Mouse (Mus musculus) heart, adult 18-20 months (tissue): ENCODE measurements around the gene Clta. TPM values are rescaled to one million over a fixed set of nuclear protein-coding genes. Genes with fewer than 3 reads are reported as not detected.

Experiments used
- DNase-seq, 2 experiments: peaks; one replicate each; pipeline ENCODE4 v3.0.0; 2021 to 2022; ENCODE audit warnings: mixed read lengths in 1 of 2
- long read RNA-seq, 2 experiments: library from polyadenylated mRNA; stranded (forward); transcript quantifications; one replicate each; pipeline ENCODE4 v2.0.0; 2021
- total RNA-seq, 2 experiments: library from RNA; stranded (reverse); gene quantifications; 2 replicates each; pipeline ENCODE4 v1.2.3; 2021

The Clta gene
- 10 to 100 TPM; 79.0 to 83.2 TPM for total RNA-seq
- long read RNA-seq, experiment 1, transcript Clta-206 (5 exons, 1,079 nt): major isoform, 16 of 40 reads
- long read RNA-seq, experiment 1, transcript Clta-203 (6 exons, 1,121 nt): minor isoform, 10 of 40 reads
- long read RNA-seq, experiment 1, partial matches to known transcripts: 1 of 40 reads
- long read RNA-seq, experiment 1, other reads (novel, unspliced or antisense): 7 of 40 reads
- long read RNA-seq, experiment 2, transcript Clta-203 (6 exons, 1,121 nt): minor isoform, 9 of 32 reads
- long read RNA-seq, experiment 2, transcript Clta-206 (5 exons, 1,079 nt): major isoform, 15 of 32 reads
- long read RNA-seq, experiment 2, partial matches to known transcripts: 3 of 32 reads
- long read RNA-seq, experiment 2, other reads (novel, unspliced or antisense): 4 of 32 reads

DNA sequence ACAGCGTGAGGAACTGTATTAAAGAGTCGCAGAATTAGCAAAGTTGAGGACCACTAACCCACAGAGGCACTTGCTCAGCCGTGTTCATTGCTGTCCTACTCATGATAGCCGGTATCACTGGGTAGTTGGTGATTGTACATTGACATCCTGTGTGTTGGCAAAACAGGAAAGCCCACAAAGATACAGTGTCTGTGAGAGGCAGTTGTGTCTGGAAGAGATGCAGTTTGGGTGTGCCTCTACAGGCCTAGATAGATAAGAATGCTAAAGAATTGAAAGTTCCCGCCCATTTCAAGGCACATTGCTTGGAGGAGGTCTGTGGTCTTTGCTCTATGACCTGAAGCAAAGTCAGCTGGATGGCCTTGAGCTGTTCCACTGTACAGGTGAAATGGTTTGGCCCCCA, at the start of gene Clta:
Clta (plus strand) TSS at position 327 of the 400 bp plus-strand sequence.
- DNase-seq: no peak

DNA sequence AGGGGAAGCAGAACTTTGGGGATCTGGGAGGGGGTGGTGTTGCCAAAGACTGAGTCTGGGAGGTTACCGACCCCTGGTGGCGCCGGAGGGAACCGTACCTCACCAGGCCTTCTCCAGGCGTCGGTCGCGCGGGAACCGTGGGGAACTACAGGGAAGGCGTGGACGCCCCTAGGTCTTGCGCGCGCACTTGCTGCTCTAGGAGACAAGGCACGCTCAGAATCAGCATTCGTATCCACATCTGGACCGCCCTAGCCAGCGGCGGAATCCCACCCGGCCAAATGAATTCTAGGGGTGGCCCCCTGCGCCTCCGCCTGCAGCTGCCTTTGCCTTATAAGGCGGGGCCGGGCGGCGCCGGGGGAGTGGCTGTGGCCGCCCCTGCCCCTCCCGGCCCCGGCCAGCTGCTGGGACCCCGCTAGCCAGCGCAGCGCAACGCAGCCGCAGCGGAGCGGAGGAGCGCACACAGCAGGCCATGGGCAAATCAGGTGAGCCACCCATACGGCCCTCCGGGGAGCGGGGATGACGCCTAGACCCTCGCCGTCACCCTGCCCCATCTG, 46.9 kb upstream of the Clta start, which contains the start of gene Glipr2:
Glipr2 (plus strand) TSS at position 110 of the 554 bp plus-strand sequence.
- peak; percentile 84 to 89 for DNase-seq

DNA sequence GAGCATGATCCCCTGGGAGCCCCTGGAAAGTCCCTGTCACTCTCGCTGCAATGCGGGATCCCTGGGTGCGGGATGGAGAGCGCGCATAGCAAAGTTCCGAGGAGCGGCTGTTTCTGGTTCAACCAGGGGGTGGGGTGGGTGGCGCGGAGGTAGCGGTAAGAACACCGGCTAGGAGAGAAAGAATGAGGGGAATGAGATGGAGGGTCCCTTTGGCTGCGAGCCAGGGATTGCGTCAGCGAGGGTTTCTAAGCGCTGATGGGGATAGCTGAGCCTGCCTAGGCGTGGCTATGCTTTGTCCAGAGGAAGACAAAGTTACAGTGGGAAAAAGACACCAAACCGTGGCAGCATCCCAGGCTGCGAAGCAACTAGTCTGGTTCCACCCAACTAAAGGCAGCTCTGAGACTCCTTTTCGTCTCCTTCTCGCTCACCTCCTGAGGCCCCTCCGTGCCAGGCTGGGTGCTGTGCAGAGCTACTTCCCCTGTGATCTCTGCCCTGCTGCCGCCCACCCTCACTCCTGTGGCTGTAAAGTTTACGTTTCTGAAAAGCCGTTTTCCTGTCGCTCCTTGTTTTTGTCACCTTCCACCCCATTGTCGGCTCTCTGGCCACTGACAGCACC, 46.3 kb upstream of the Clta start:
- peak; percentile 54 to 79 for DNase-seq

DNA sequence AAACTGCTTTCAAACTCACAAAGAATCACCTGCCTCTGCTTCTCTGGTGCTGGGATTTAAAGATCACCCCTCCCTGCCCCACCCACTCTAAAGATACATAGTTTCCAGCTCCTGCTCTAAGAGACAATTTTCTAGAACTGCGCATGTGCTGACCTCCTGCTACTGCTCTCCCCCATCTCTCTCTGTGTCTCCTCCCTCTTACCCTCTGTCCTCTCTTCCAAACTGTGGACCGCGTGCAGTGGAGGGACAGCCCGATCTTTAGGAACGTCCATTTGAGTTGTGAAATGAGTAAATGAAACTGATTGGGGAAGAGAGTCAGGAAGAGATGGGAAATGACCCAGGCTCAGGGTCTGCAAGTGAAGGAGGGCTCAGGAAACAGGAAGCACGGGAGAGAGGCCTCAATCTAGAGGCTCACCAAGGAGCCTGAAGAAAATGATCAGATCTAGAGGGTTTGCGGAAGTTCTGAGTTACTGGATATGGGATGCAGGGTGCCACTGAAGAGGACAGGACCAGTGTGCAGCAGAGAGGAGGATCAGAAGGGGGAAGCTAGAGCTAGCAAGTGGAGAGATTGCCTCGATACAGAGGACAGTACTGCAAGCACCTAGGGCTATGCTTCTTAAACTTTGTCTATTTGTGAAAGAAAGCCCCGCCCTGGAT, 44.6 kb upstream of the Clta start:
- DNase-seq: peak in 1 of 2 experiments; percentile 27

DNA sequence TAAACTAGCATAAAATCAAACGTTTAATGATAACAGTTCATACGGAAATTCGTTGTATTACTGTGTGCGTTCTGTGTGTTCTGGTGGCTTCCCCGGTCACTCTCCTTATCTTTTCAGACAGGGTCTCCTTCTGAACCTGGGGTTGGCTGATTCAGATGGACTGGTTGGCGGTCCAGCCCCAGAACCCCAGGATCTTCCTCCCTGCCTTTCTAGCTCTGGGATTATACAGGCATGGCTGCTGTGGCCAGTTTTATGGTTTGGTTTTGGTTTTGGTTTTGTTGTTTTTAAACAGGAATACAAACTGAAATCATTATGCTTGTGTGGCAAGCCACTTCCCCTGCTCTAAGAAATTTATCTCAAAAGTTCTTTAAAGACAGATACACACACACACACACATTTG, 44.0 kb upstream of the Clta start:
- no peak for DNase-seq

DNA sequence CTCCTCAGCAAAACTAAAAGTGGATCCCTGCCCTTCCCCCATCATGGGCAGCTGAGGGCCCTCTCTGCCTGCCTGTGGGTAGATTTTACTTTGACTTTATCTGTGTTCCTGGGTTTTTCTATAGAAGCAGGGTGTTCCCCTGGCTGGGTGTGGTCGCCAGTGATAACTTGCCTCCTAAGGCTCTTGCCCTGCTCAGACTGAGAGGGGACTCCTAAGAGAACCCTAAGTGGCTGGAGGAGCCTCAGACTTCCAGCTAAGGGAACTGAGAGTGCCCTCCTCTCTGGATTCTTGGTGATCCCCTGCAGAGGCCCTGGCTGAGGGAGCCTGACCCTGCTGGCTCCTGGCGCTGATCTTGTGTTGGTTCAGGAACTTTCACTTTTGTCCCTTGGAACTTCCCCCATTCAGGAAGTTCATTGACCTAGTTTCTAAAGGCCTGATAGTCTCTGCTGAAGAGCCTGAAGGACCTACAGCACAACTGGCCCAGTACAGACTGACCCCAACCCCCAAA, 39.9 kb upstream of the Clta start:
- DNase-seq: peak; percentile 57 to 71

- DNase-seq: peak in 1 of 2 experiments; percentile 10
These were observed 39.1 kb upstream of the Clta start for GRCm38 (mm10) chr4:43964951-43965684.

DNA sequence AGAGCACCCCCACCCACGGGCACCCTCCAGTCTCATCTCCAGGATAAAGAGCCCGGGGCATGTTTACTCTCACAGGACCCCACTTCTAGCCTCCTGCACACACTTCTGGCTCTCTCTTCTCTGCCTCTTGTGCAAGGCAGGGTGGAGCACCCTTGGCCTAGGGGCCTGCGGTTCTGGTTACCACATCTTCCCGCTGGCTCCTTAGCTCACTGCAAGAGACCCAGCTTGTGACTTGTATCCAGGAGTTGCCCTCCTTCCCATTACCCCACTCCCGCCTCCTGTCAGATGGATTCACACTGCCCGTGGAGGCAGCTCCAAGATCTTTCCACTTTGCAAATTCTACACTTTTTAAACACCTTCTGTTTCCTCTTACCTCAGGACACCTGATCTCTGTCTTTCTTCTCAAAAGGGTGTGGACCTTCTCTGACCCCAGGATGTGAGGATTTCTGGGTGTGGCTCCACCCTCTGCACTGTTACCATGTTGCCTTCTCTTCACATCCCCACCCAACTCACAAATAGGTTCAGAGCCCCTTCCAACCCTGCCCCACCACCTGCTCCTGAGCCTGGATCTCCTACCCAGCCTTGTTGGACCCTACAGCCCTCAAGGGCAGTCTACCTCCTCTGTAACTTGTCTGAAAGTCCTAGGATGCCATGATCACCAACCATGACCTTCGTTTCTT, 38.3 kb upstream of the Clta start:
- DNase-seq: peak; percentile 31 to 55

GRCm38 (mm10) chr4:43968650-43969049, 35.6 kb upstream of the Clta start:
- DNase-seq: peak; percentile 77 to 85

DNA sequence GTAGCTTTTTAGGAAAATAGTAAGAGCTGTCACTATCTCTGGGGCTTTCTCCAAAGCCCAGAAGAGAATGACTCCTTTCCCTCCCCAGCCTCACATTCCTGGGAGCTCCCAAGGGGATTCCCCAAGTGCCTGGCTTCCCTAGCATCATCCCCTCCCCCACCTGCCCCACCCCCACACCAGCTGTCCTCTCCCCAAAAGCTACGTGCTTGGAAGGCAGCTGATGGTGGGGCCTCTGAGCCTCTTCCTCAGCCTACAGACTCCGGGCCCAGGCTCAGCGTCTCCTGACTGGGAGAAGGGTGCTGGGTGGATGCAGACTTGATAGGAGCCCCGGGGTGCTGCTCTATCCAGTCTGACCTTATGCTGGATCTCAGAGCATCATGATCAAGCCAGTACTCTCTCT, 34.9 kb upstream of the Clta start:
- DNase-seq: peak in 1 of 2 experiments; percentile 20

DNA sequence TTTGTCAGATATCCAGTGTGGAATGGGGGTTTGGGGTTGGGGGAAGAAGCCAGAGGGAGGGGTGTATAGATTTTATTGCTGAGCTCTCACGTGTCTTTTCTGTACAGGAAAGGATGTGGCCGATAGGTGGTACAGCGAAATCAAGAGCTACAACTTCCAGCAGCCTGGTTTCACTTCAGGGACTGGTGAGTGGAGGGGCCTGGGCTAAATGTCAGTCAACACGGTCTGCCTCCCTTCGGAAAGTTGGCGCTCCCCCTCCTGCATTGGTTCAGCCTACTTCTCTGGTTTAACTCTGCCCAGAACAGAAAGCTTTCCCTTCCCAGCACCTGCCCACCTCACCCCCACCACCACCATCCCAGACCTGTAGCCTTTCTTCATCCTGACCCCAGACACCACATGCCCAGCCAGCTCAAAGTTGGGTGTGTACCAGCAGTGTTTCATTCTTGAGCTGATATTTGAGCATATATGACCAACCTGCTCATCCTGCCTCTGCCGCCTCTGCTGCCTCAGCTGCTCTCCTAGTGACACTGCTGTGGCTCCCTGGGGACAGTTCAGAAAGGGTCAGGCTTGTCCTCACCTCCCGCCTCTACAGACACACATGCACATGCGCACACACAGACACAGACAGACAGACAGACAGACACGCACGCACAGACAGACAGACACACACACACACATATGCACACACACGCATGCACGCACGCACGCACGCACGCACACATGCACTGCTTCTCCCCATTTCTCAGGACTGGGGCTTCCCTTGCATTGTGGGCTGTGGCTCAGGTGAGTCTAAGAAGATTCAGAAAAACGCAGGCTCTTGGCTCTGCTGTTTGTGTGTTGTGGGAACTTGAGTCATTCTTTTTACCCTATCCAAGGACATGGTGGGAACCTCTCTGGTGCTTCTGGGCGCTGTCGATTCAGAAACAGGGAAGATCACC, 33.6 kb upstream of the Clta start:
- no peak for DNase-seq

- no peak for DNase-seq
These were observed 32.6 kb upstream of the Clta start for GRCm38 (mm10) chr4:43971541-43972136.

- peak; percentile 43 to 50 for DNase-seq
These were observed 32.1 kb upstream of the Clta start for GRCm38 (mm10) chr4:43972137-43972591.

GRCm38 (mm10) chr4:43973526-43973981, 30.7 kb upstream of the Clta start:
- DNase-seq: peak; percentile 76 to 90

- DNase-seq: no peak
These were observed 29.2 kb upstream of the Clta start for GRCm38 (mm10) chr4:43974914-43975616.

- peak; percentile 29 to 39 for DNase-seq
These were observed 28.0 kb upstream of the Clta start for GRCm38 (mm10) chr4:43976223-43976740.

- DNase-seq: peak; percentile 66 to 78
These were observed 25.5 kb upstream of the Clta start for GRCm38 (mm10) chr4:43978521-43979443.
